In the genomic region with DNA sequence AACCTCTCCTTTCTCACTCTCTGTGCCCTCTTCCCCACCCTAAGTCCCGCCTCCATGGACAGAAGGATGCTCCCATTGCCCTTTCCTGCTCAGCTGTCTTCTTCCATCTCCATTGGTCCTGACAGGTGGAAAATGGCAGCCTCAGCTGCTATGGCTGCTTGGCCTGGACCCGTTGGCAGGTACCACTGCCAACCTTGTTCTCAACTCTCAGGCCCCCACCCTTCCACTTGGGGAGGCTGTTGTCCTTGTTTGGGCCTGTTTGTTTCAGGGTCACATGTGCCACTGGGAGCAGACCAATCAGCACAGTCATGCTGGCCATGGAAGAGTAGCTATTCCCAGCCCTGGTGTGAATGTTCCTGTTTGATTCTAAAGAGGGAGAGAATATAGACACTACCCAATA, we compare ENCODE assay signal across 24 mouse cellular contexts.
A peak's percentile ranks its signal among the peaks of the same experiment; 100 is the strongest.
DNase-seq lines count a peak whose midpoint lies in the region; ATAC-seq and TF ChIP-seq lines count a peak whose summit lies in the region.
"Had no signal": no experiment of that assay in that cellular context is flagged by ENCODE, and none has a peak within 500 bp of the region (broad histone marks: within the 10 kb centered on the region; RNA-seq: fewer than 3 reads in every experiment).

No protein-coding gene starts in this region.

- no peak overlapping the region for H3K27ac ChIP-seq in limb, embryonic 14.5 days (replicated peaks; ENCODE audit: low read depth, low read length)
- H3K27ac ChIP-seq in intestine, postnatal 0 days (ENCODE audit: low read depth, low read length): no peak overlapping the region
- H3K27ac ChIP-seq: forebrain, embryonic 15.5 days; kidney, postnatal 0 days; liver, embryonic 14.5 days; macrophage had no signal

- H3K27me3 ChIP-seq in limb, embryonic 14.5 days (ENCODE audit: control insufficient read depth, insufficient read depth, low read length): no peaks in the 10 kb centered on the region
- H3K27me3 ChIP-seq in intestine, postnatal 0 days (replicated peaks; ENCODE audit: control insufficient read depth, insufficient read depth, low read length): no peaks in the 10 kb centered on the region
- H3K27me3 ChIP-seq: forebrain, embryonic 15.5 days had no signal

- H3K4me1 ChIP-seq in limb, embryonic 14.5 days (ENCODE audit: control insufficient read depth, insufficient read depth, low read length): peaks cover 28% of the 10 kb centered on the region
- no peaks in the 10 kb centered on the region for H3K4me1 ChIP-seq in intestine, postnatal 0 days (replicated peaks; ENCODE audit: control insufficient read depth, insufficient read depth, low read length)
- H3K4me1 ChIP-seq: forebrain, embryonic 15.5 days had no signal

- DNase-seq in gastrocnemius, adult 18-20 months (ENCODE audit: low spot score): peak; percentile 86
- DNase-seq in gastrocnemius, postnatal 4 days (ENCODE audit: low spot score in 2 of 2): no peak
- DNase-seq in gastrocnemius, postnatal 14 days: peak; percentile 77
- DNase-seq in limb, embryonic 14.5 days (ENCODE audit: low spot score): no peak
- DNase-seq in cerebellum, postnatal 25 days: no peak
- DNase-seq in Muller cell, postnatal 12 days (ENCODE audit: inconsistent ontology term): no peak
- DNase-seq: adrenal gland, postnatal 25 days; cerebellum, adult 18-20 months; cerebellum, postnatal 10 days; kidney, adult 2 months; layer of hippocampus, adult 9-11 months; lung, adult 2 months; lung, postnatal 10 days; midbrain, embryonic 14.5 days; right cerebral cortex, postnatal 25 days; spleen, adult 18-20 months; thymus, adult 18-20 months; thymus, postnatal 36 days had no signal

- 87% methylated on average over 2 of the region's 2 CpGs for WGBS in limb, embryonic 14.5 days
- 93% methylated on average over 2 of the region's 2 CpGs for WGBS in intestine, postnatal 0 days

- H3K4me3 ChIP-seq in limb, embryonic 14.5 days (replicated peaks; ENCODE audit: low read length): no peak overlapping the region
- H3K4me3 ChIP-seq in intestine, postnatal 0 days (ENCODE audit: low read depth, low read length): no peak overlapping the region
- H3K4me3 ChIP-seq: forebrain, embryonic 15.5 days had no signal

- ATAC-seq in limb, embryonic 14.5 days (ENCODE audit: low FRiP score, low read depth): peak; percentile 17; the same call in 1 of the 2 replicates
- ATAC-seq in intestine, postnatal 0 days: no peak
- ATAC-seq: forebrain, embryonic 15.5 days; hindbrain, embryonic 16.5 days had no signal

- intact Hi-C loops in gastrocnemius, postnatal 14 days (cut with DNase I; ENCODE audit: low total_unique reads): no loop called here

- TF ChIP-seq POLR2A in limb, embryonic 14.5 days (IDR thresholded peaks at IDR 0.05; ENCODE audit: borderline replicate concordance, extremely low read depth, insufficient read depth, insufficient read length): no peak

- no peaks in the 10 kb centered on the region for H3K9me3 ChIP-seq in limb, embryonic 14.5 days (ENCODE audit: control insufficient read depth, low read length)
- no peaks in the 10 kb centered on the region for H3K9me3 ChIP-seq in intestine, postnatal 0 days (ENCODE audit: control insufficient read depth)
- H3K9me3 ChIP-seq: forebrain, embryonic 15.5 days had no signal

- no peaks in the 10 kb centered on the region for H3K36me3 ChIP-seq in limb, embryonic 14.5 days (ENCODE audit: control insufficient read depth, insufficient read depth, low read length)
- no peaks in the 10 kb centered on the region for H3K36me3 ChIP-seq in intestine, postnatal 0 days (ENCODE audit: control insufficient read depth, insufficient read depth)
- H3K36me3 ChIP-seq: forebrain, embryonic 15.5 days had no signal

- H3K9ac ChIP-seq in limb, embryonic 14.5 days (ENCODE audit: low read depth, low read length, severe bottlenecking): no peak overlapping the region
- H3K9ac ChIP-seq in intestine, postnatal 0 days (ENCODE audit: low read depth, low read length): no peak overlapping the region
- H3K9ac ChIP-seq: forebrain, embryonic 15.5 days; liver, embryonic 14.5 days had no signal

- no peak for TF ChIP-seq CTCF in intestine, postnatal 0 days (IDR thresholded peaks at IDR 0.05; ENCODE audit: low read depth)

- H3K4me2 ChIP-seq in limb, embryonic 14.5 days (replicated peaks; ENCODE audit: low read depth, low read length, severe bottlenecking): no peak overlapping the region
- H3K4me2 ChIP-seq in intestine, postnatal 0 days (replicated peaks; ENCODE audit: low read depth): no peak overlapping the region
- H3K4me2 ChIP-seq: forebrain, embryonic 15.5 days had no signal

Comparison
In these comparisons a context has a peak if more than half of its experiments do, and no peak if none do; other contexts are left out.
1. DNase-seq: peak in gastrocnemius, adult 18-20 months (single experiment) and gastrocnemius, postnatal 14 days (single experiment); none in gastrocnemius, postnatal 4 days (0 of 2), limb, embryonic 14.5 days (single experiment), cerebellum, postnatal 25 days (0 of 2) and Muller cell, postnatal 12 days (single experiment).